Mouse (Mus musculus): Measurements from ENCODE around the gene Vezt. TPM values are rescaled to one million over a fixed set of nuclear protein-coding genes. Genes with fewer than 3 reads are reported as not detected.

The Vezt gene
- polyA plus RNA-seq, 1 experiment from 2014 or later: 8.6 TPM

DNA sequence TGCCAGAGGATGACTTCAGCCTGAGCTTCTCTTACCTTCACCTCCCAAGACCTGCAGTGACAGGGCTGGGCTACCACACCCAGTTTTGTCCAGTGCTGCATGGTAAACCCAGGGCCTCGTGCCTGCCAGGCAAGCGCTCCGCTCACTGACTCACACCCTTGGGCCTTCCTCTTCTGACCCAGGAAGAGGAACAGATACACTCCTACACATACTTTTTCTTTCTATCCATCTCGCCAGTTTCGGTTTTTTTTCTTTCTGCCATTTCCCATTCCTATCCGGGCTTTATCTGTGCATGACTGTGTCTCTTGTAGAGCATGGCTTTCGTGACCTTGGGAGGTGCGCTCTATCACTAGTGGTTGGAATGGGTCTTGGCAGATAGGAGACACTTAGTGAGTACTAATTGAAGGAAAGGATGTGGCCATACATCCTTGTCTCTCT lies 24.0 kb upstream of the Vezt start:
- no peak for TF ChIP-seq CTCF (IDR thresholded peaks at IDR 0.05; ENCODE audit: low read depth)
- TF ChIP-seq EP300 (IDR thresholded peaks at IDR 0.05; ENCODE audit: low read depth): no peak
- Histone ChIP-seq H3K9ac (replicated peaks) (peak overlapping the region; percentile 21; the same call in 1 of the 2 replicates), H3K4me2 (ENCODE audit: low read depth, low read length) (0 out of 2 replicates have a peak overlapping the region, but pooled peaks have one; percentile 9), H3K36me3 (replicated peaks; ENCODE audit: insufficient read depth, low read length) (no peaks in the 10 kb centered on the region), H3K27ac (ENCODE audit: low read depth) (peak overlapping the region; percentile 78), H3K27me3 (ENCODE audit: insufficient read depth, low read length) (no peaks in the 10 kb centered on the region), H3K4me3 (ENCODE audit: low read depth, low read length) (no peak overlapping the region), H3K4me1 (ENCODE audit: insufficient read depth) (peaks cover 17% of the 10 kb centered on the region), H3K9me3 (ENCODE audit: low read length) (no peaks in the 10 kb centered on the region)
- 71% methylated on average over 8 of the region's 8 CpGs for WGBS (ENCODE audit: insufficient replicate concordance)
- peak; percentile 22; the same call in 1 of the 2 replicates for ATAC-seq
- no peak for DNase-seq

DNA sequence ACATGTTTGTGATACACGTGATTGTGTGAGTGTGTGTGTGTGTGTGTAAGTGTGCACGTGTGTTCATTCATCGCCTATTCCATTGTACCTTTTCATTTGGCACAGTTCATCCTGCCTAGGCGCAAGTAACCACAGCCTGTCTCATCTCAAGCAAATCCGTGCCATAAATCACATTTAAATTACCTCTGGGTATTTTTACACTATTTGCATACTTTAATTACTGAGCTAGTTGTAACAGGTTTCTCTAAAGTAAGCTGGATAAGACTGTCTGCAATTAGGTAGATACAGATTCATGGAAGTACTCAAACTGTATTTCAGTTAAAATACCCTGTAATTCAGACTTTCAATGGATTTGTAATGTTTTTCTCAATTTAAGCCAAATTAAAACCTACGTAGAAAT lies 20.9 kb upstream of the Vezt start:
- no peak overlapping the region for H3K9ac ChIP-seq (replicated peaks)
- ATAC-seq: no peak
- no peaks in the 10 kb centered on the region for H3K36me3 ChIP-seq (replicated peaks; ENCODE audit: insufficient read depth, low read length)
- no peaks in the 10 kb centered on the region for H3K27me3 ChIP-seq (ENCODE audit: insufficient read depth, low read length)
- WGBS (ENCODE audit: insufficient replicate concordance): 85% methylated on average over 6 of the region's 6 CpGs
- no peak overlapping the region for H3K27ac ChIP-seq (ENCODE audit: low read depth)
- H3K4me2 ChIP-seq (ENCODE audit: low read depth, low read length): no peak overlapping the region
- no peak for TF ChIP-seq EP300 (IDR thresholded peaks at IDR 0.05; ENCODE audit: low read depth)
- no peak for TF ChIP-seq CTCF (IDR thresholded peaks at IDR 0.05; ENCODE audit: low read depth)
- peaks cover 17% of the 10 kb centered on the region for H3K4me1 ChIP-seq (ENCODE audit: insufficient read depth)
- no peak for DNase-seq
- no peak overlapping the region for H3K4me3 ChIP-seq (ENCODE audit: low read depth, low read length)
- H3K9me3 ChIP-seq (ENCODE audit: low read length): no peaks in the 10 kb centered on the region

DNA sequence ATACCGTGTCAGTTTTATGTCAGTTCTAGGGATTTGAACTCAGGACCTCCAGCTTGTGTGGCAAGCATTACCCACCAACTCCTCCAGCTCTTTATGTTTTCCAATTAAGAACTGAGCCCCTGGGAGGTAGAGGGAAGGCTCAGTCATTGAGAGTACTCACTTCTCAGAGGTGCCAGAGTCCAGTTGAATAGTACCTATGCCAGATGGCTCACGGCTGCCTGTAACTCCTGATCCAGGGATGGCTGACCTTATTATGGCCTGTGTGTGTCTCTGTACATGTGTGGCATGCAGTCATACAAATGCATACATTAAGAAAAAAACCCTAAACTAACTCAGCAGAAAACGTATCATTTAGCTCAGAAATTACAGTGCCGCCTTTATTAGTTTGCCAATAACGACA lies 15.1 kb upstream of the Vezt start:
- Histone ChIP-seq H3K27ac (ENCODE audit: low read depth) (no peak overlapping the region), H3K9ac (replicated peaks) (no peak overlapping the region), H3K4me3 (ENCODE audit: low read depth, low read length) (no peak overlapping the region), H3K4me2 (ENCODE audit: low read depth, low read length) (no peak overlapping the region), H3K4me1 (ENCODE audit: insufficient read depth) (peaks cover 27% of the 10 kb centered on the region), H3K9me3 (ENCODE audit: low read length) (no peaks in the 10 kb centered on the region), H3K36me3 (replicated peaks; ENCODE audit: insufficient read depth, low read length) (peaks cover 3% of the 10 kb centered on the region), H3K27me3 (ENCODE audit: insufficient read depth, low read length) (no peaks in the 10 kb centered on the region)
- DNase-seq: no peak
- WGBS (ENCODE audit: insufficient replicate concordance): 87% methylated on average over 5 of the region's 5 CpGs
- no peak for ATAC-seq
- TF ChIP-seq EP300 (IDR thresholded peaks at IDR 0.05; ENCODE audit: low read depth) (no peak), CTCF (IDR thresholded peaks at IDR 0.05; ENCODE audit: low read depth) (no peak)

DNA sequence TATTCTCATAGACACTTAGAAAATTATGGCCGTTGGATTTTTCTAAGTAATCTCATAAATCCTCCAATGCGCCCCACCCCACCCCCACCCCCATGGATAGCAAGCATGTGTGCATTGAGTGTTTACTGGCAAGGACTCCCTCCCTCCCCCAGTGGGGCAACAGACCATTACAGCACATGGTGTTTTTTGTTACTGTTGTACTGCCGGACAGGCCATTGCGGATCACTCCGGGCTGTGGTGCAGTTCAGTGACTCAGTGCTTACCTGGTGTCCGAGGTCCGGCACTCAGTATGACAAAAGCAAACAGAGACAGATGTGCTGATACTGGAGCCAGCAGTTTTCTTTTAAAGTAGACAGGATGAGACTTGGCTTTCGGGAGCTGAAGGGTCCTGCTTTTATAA lies 13.5 kb upstream of the Vezt start:
- Histone ChIP-seq H3K27ac (ENCODE audit: low read depth) (peak overlapping the region; percentile 85), H3K36me3 (replicated peaks; ENCODE audit: insufficient read depth, low read length) (peaks cover 19% of the 10 kb centered on the region), H3K4me2 (ENCODE audit: low read depth, low read length) (peak overlapping the region; percentile 23; the same call in 1 of the 2 replicates), H3K9ac (replicated peaks) (0 out of 2 replicates have a peak overlapping the region, but pooled peaks have one; percentile 1), H3K27me3 (ENCODE audit: insufficient read depth, low read length) (no peaks in the 10 kb centered on the region), H3K4me1 (ENCODE audit: insufficient read depth) (peaks cover 27% of the 10 kb centered on the region), H3K4me3 (ENCODE audit: low read depth, low read length) (no peak overlapping the region), H3K9me3 (ENCODE audit: low read length) (no peaks in the 10 kb centered on the region)
- ATAC-seq (peak; percentile 92), DNase-seq (peak; percentile 66)
- no peak for TF ChIP-seq EP300 (IDR thresholded peaks at IDR 0.05; ENCODE audit: low read depth)
- TF ChIP-seq CTCF (IDR thresholded peaks at IDR 0.05; ENCODE audit: low read depth): no peak
- WGBS (ENCODE audit: insufficient replicate concordance): 57% methylated on average over 8 of the region's 8 CpGs

- Histone ChIP-seq H3K9me3 (ENCODE audit: low read length) (no peaks in the 10 kb centered on the region), H3K4me2 (ENCODE audit: low read depth, low read length) (peak overlapping the region; percentile 58), H3K4me1 (ENCODE audit: insufficient read depth) (peaks cover 27% of the 10 kb centered on the region), H3K27ac (ENCODE audit: low read depth) (peak overlapping the region; percentile 85), H3K9ac (replicated peaks) (peak overlapping the region; percentile 48), H3K36me3 (replicated peaks; ENCODE audit: insufficient read depth, low read length) (peaks cover 23% of the 10 kb centered on the region), H3K4me3 (ENCODE audit: low read depth, low read length) (no peak overlapping the region), H3K27me3 (ENCODE audit: insufficient read depth, low read length) (no peaks in the 10 kb centered on the region)
- ATAC-seq: peak; percentile 83
- 30% methylated on average over 10 of the region's 10 CpGs for WGBS (ENCODE audit: insufficient replicate concordance)
- TF ChIP-seq EP300 (IDR thresholded peaks at IDR 0.05; ENCODE audit: low read depth): peak; percentile 79; the same call in 1 of the 2 replicates
- TF ChIP-seq CTCF (IDR thresholded peaks at IDR 0.05; ENCODE audit: low read depth): no peak
- DNase-seq: peak; percentile 65
Observed at GRCm38 (mm10) chr10:94047845-94048559, 12.4 kb upstream of the Vezt start.

DNA sequence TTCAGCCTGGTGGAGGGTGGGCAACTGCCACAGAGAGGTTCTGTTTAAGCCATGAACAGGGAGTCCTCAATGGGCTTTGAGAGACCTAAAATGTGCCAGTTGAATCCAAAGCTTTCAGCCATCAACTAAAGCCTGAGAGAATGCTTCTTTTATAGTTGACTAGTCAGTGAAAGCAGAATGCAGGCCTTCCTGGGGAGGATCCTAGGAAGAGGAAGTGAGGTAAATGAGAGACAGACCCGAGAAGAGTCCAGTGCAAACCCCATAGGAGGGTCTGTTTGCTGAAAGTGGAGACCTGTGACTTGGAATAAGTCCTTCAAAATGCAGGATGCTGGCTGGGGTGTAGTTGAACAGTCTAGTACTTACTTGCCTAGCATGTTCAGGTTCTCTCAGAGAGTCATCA lies 11.4 kb upstream of the Vezt start:
- 27% methylated on average over 1 of the region's 1 CpGs for WGBS (ENCODE audit: insufficient replicate concordance)
- Histone ChIP-seq H3K9ac (replicated peaks) (no peak overlapping the region), H3K4me3 (ENCODE audit: low read depth, low read length) (no peak overlapping the region), H3K4me2 (ENCODE audit: low read depth, low read length) (no peak overlapping the region), H3K9me3 (ENCODE audit: low read length) (no peaks in the 10 kb centered on the region), H3K27ac (ENCODE audit: low read depth) (peak overlapping the region; percentile 37; the same call in 1 of the 2 replicates), H3K4me1 (ENCODE audit: insufficient read depth) (peaks cover 27% of the 10 kb centered on the region), H3K27me3 (ENCODE audit: insufficient read depth, low read length) (no peaks in the 10 kb centered on the region), H3K36me3 (replicated peaks; ENCODE audit: insufficient read depth, low read length) (peaks cover 23% of the 10 kb centered on the region)
- no peak for ATAC-seq
- DNase-seq: no peak
- no peak for TF ChIP-seq EP300 (IDR thresholded peaks at IDR 0.05; ENCODE audit: low read depth)
- no peak for TF ChIP-seq CTCF (IDR thresholded peaks at IDR 0.05; ENCODE audit: low read depth)
